Mouse (Mus musculus): ENCODE measurements around the gene Sfxn2. TPM values are rescaled to one million over a fixed set of nuclear protein-coding genes. Genes with fewer than 3 reads are reported as not detected.
A peak's percentile ranks its signal among the peaks of the same experiment; 100 is the strongest.

The Sfxn2 gene
- total and polyA plus RNA-seq, 3 experiments: 2.3 to 3.6 (median 2.4) TPM

DNA sequence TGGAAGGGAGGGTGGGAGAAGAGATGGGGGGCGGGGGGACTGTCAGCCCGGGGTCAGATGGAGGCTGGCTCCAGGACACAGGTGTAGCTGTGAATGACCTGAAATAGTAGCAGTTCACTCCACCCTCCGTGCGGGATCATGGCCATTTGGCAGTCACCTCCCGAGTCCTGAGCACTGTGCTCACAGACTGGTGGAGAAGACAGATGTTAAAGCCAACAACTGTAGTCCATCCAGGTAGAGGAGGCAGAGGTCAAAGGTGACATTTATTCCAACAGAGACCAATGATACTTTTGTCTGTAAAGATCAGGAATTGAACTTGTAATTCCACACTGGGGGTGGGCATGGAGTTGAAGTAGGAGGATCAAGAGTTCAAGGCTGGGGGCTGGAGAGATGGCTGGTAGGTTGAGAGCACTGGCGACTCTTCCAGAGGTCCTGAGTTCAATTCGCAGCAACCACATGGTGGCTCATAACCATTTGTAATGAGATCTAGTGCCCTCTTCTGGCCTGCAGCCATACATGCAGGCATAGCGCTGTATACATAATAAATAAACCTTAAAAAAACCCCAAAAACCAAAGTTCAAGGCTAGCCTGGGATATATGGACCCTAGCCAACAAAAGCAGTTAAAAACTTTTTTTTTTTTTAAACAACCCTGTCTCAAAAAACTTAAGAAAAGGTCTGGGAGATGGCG, 19.7 kb downstream of the Sfxn2 start:
- 91% methylated on average over 9 of the region's 9 CpGs for WGBS
- intact Hi-C loops (cut with DNase I): no loop called here
- TF ChIP-seq CTCF (IDR thresholded peaks at IDR 0.05): peak; percentile 44
- TF ChIP-seq EP300 (IDR thresholded peaks at IDR 0.05; ENCODE audit: insufficient read depth, low read depth, low read length): no peak
- no peak for TF ChIP-seq POLR2A (IDR thresholded peaks at IDR 0.05; ENCODE audit: insufficient read depth, low read depth, low read length)

DNA sequence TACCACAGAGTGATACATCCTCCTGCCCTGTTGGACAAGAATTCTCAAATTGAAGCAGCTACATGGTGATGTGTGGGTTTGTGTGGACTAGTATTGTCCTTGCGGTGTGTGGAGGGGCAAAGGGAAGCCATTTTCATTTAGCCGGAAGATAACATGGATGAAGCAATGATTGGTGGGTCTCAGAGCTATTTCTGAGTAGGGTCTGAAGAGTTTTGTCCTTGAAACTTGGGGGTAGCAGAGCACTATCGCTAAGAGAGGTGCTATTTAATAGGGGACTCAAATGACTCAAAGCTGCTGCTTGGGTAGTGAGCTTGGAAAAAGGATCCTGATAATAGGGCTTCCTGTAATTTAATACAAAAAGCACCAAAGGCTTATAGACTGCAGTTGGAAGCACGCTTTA, 25.0 kb downstream of the Sfxn2 start:
- peak overlapping the region; percentile 26; the same call in 1 of the 2 replicates for H3K27ac ChIP-seq
- DNase-seq: no peak
- intact Hi-C loops (cut with DNase I): loop anchor here (2.0 to 5.0 kb wide), 3 partner anchors 21 to 274 kb away; no protein-coding TSS in a partner anchor
- no peak overlapping the region for H3K9ac ChIP-seq (ENCODE audit: low read depth, low read length)
- no peaks in the 10 kb centered on the region for H3K27me3 ChIP-seq (ENCODE audit: control insufficient read depth, insufficient read depth, low read length)
- no peaks in the 10 kb centered on the region; the same call in none of the 2 replicates for H3K4me1 ChIP-seq (ENCODE audit: control insufficient read depth, insufficient read depth, low read length)
- 80% methylated on average over 4 of the region's 4 CpGs for WGBS
- TF ChIP-seq CTCF (IDR thresholded peaks at IDR 0.05): no peak
- TF ChIP-seq EP300 (IDR thresholded peaks at IDR 0.05; ENCODE audit: insufficient read depth, low read depth, low read length): no peak
- peaks cover 3% of the 10 kb centered on the region; the same call in 1 of the 2 replicates for H3K79me2 ChIP-seq (replicated peaks; ENCODE audit: control insufficient read depth, insufficient read depth, low read length)
- H3K36me3 ChIP-seq (ENCODE audit: control insufficient read depth, insufficient read depth, low read length): no peaks in the 10 kb centered on the region
- H3K4me3 ChIP-seq: peak overlapping the region; percentile 82

More for the DNA sequence above, 19.7 kb downstream of the Sfxn2 start:
- Histone ChIP-seq H3K4me3 (no peak overlapping the region), H3K9ac (ENCODE audit: low read depth, low read length) (no peak overlapping the region), H3K79me2 (replicated peaks; ENCODE audit: control insufficient read depth, insufficient read depth, low read length) (no peaks in the 10 kb centered on the region), H3K36me3 (ENCODE audit: control insufficient read depth, insufficient read depth, low read length) (no peaks in the 10 kb centered on the region), H3K27ac (no peak overlapping the region), H3K4me1 (ENCODE audit: control insufficient read depth, insufficient read depth, low read length) (no peaks in the 10 kb centered on the region), H3K27me3 (ENCODE audit: control insufficient read depth, insufficient read depth, low read length) (no peaks in the 10 kb centered on the region)
- no peak for DNase-seq

DNA sequence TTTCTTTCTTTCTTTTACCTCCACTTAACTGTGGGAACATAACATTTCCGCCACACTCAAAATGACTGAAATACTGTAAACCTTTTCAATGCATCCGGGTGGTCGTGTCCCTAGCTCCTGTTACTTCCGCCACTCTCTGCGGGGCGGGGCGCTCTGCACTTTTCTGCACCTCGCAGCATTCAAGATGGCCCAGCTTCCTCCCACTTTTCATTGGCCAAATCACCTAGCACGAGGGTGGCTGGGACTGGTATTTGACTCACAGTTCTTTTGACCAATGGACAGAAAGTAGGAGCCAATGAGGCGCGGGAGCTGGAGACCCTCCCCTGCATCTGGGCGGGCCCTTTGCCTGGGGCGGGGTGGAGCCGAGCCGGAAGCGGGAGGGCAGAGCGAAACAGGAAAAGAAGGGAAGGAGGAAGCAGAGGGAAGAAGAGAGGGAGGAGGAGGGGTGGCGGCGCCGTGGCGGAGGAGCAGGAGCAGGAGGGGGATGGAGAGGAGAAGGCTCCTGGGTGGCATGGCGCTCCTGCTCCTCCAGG, 25.6 kb downstream of the Sfxn2 start, which contains the start of gene Wbp1l:
Gene Wbp1l, plus strand, starts transcription at position 365 of the 533 bp plus-strand sequence.
- peak within 1 kb of the TSS; percentile 82 for H3K4me3 ChIP-seq
- peak within 1 kb of the TSS; percentile 75 for H3K9ac ChIP-seq (ENCODE audit: low read depth, low read length)
- intact Hi-C loops (cut with DNase I): loop anchor here (2.0 to 5.0 kb wide), 3 partner anchors 20 to 274 kb away; no protein-coding TSS in a partner anchor
- no peaks in the 10 kb centered on the region for H3K27me3 ChIP-seq (ENCODE audit: control insufficient read depth, insufficient read depth, low read length)
- no peaks in the 10 kb centered on the region for H3K36me3 ChIP-seq (ENCODE audit: control insufficient read depth, insufficient read depth, low read length)
- peak; percentile 95 to 98 for DNase-seq
- no peaks in the 10 kb centered on the region; the same call in none of the 2 replicates for H3K4me1 ChIP-seq (ENCODE audit: control insufficient read depth, insufficient read depth, low read length)
- 2% methylated on average over 22 of the region's 22 CpGs for WGBS
- peak; percentile 78 for TF ChIP-seq POLR2A (IDR thresholded peaks at IDR 0.05; ENCODE audit: insufficient read depth, low read depth, low read length)
- TF ChIP-seq CTCF (IDR thresholded peaks at IDR 0.05): no peak
- peak; percentile 90 for TF ChIP-seq EP300 (IDR thresholded peaks at IDR 0.05; ENCODE audit: insufficient read depth, low read depth, low read length)
- peak within 1 kb of the TSS; percentile 81 for H3K27ac ChIP-seq
- H3K79me2 ChIP-seq (replicated peaks; ENCODE audit: control insufficient read depth, insufficient read depth, low read length): peaks cover 3% of the 10 kb centered on the region; the same call in 1 of the 2 replicates

DNA sequence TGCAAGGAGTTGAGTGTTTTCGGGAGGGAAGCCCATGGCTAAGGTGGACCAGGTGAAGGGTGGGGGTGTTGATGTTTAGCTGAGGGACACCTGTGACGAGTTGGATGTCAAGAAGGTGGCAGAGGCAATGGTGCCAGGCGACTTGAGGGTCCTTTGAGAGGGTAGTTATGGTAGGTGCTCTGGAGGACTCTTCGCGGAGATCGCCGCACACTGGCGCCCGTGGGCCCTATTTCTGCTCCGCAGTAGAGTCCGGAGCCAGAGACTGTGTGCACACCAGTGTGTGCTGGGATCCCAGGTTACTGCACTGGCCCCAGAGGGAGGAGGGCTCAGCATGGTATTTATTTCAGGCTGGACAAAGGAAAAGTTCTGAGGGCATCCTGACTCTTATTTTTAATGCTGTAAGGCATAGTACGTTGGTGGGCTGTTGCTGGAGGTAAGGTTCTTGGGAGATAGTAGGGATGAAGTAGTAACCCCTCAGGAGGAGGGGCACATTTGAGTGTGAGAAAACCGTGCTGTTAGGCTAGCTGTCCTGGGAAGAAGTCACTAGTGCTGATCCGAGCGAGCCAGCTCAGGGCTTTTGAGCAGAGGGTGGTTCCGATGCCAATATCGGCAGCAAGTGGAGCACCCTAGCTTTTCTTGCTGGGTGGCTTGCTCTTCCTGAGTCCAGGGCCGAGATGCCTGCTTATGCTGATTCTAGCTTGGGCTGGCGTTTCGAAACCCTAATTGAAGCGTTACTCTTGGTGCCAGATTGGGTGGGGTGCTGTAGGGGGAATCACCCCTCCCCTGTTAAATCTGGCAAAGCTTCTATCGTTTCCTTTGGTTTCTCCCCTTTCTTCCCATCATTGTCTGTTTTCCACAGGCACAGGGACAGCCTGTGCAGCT, 26.5 kb downstream of the Sfxn2 start:
- no peaks in the 10 kb centered on the region for H3K36me3 ChIP-seq (ENCODE audit: control insufficient read depth, insufficient read depth, low read length)
- 6% methylated on average over 22 of the region's 22 CpGs for WGBS
- peak; percentile 50 to 61 for DNase-seq
- intact Hi-C loops (cut with DNase I): loop anchor here (2.0 to 5.0 kb wide), 3 partner anchors 19 to 273 kb away; no protein-coding TSS in a partner anchor
- H3K27me3 ChIP-seq (ENCODE audit: control insufficient read depth, insufficient read depth, low read length): no peaks in the 10 kb centered on the region
- H3K9ac ChIP-seq (ENCODE audit: low read depth, low read length): peak overlapping the region; percentile 75
- H3K79me2 ChIP-seq (replicated peaks; ENCODE audit: control insufficient read depth, insufficient read depth, low read length): peaks cover 3% of the 10 kb centered on the region; the same call in 1 of the 2 replicates
- TF ChIP-seq POLR2A (IDR thresholded peaks at IDR 0.05; ENCODE audit: insufficient read depth, low read depth, low read length) (no peak; the same call in 1 of the 2 replicates), CTCF (IDR thresholded peaks at IDR 0.05) (no peak), EP300 (IDR thresholded peaks at IDR 0.05; ENCODE audit: insufficient read depth, low read depth, low read length) (0 out of 2 replicates have a peak, but pooled peaks have one; percentile 25)
- peak overlapping the region; percentile 81 for H3K27ac ChIP-seq
- no peaks in the 10 kb centered on the region; the same call in none of the 2 replicates for H3K4me1 ChIP-seq (ENCODE audit: control insufficient read depth, insufficient read depth, low read length)
- peak overlapping the region; percentile 82 for H3K4me3 ChIP-seq

DNA sequence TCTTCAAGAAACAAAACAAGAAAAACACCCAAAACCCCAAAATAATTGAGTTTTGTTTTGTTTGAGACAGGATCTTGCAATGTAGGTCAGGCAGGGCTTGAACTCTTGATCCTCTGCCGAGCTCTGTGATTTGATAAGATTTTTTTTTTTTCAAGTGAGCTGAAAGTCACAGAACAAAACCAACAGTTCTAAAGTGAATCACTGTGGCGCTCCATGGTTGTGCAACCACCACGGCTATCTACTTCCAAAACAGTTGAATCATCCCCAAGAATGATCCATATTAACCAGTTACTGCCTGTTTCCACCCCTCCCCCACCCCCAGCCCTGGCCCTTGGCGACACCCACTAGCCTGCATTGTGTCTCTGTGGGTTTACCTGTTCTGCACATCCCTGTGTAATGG, 27.2 kb downstream of the Sfxn2 start:
- Histone ChIP-seq H3K4me1 (ENCODE audit: control insufficient read depth, insufficient read depth, low read length) (no peaks in the 10 kb centered on the region; the same call in none of the 2 replicates), H3K9ac (ENCODE audit: low read depth, low read length) (no peak overlapping the region), H3K27me3 (ENCODE audit: control insufficient read depth, insufficient read depth, low read length) (no peaks in the 10 kb centered on the region), H3K36me3 (ENCODE audit: control insufficient read depth, insufficient read depth, low read length) (no peaks in the 10 kb centered on the region), H3K4me3 (no peak overlapping the region; the same call in 1 of the 2 replicates), H3K79me2 (replicated peaks; ENCODE audit: control insufficient read depth, insufficient read depth, low read length) (peaks cover 3% of the 10 kb centered on the region; the same call in 1 of the 2 replicates), H3K27ac (peak overlapping the region; percentile 81)
- 53% methylated on average over 4 of the region's 4 CpGs for WGBS
- intact Hi-C loops (cut with DNase I): no loop called here
- no peak for TF ChIP-seq EP300 (IDR thresholded peaks at IDR 0.05; ENCODE audit: insufficient read depth, low read depth, low read length)
- no peak for DNase-seq
